In the genomic region with DNA sequence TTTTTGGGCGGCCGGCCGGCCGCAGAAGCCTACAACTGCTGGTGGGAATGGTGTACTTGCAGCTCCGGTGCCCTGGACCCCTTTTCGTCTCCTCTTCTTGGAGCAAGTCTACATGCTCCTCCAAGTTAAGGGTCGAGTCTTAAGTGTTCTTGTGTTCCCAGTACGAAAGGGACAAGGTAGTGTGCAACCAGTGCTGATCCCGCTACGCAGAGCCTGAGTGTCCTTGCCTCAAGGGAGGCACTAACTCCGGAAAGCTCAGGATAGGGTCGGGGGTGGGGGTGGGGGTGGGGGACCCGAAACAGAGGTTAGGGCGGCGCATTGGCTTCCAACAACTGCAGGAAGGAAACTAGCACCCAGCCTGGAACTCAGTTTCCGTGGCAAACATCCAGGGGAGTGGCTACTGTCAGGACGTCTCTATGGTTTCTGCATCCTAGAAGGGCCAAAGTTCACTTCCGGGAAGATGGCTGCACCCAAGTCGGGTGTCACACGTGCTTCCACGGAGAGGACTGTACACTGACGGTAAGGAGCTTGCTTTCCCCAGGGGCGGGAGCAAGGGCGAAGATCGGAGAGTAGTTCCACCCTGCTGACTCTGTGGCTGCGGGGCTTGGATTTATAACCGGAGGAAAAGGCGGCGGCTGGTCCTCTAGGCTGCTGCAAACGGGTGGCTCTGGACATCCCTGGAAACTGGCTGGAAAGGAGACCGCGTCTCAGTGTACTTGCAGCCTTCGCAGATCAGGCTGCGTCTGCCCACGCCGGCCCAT, we compare ENCODE assay signal across 8 mouse cellular contexts. TPM values are rescaled to one million over a fixed set of nuclear protein-coding genes. Genes with fewer than 3 reads are reported as not detected.
DNase-seq lines count a peak whose midpoint lies in the region; ATAC-seq and TF ChIP-seq lines count a peak whose summit lies in the region.

Gpatch4 (plus strand) TSS at position 448 of the 761 bp plus-strand sequence.

- peak within 1 kb of the TSS; percentile 62 for H3K9ac ChIP-seq in hindbrain, embryonic 12.5 days

- no peak within 1 kb of the TSS; the same call in 1 of the 2 replicates for H3K27ac ChIP-seq in hindbrain, embryonic 12.5 days

- H3K9me3 ChIP-seq in hindbrain, embryonic 12.5 days (replicated peaks), result no peaks in the 10 kb centered on the region

- H3K27me3 ChIP-seq in Patski, result peaks cover 24% of the 10 kb centered on the region
- peaks cover 31% of the 10 kb centered on the region for H3K27me3 ChIP-seq in hindbrain, embryonic 12.5 days

- in situ Hi-C loops in Patski (cut with MboI; ENCODE audit: low pct_unique_long_range_greater_than_20kb), result no loop called here

- peak; percentile 76 for ATAC-seq in Patski
- peak; percentile 92 for ATAC-seq in hindbrain, embryonic 12.5 days (ENCODE audit: low FRiP score)

- no peak for TF ChIP-seq CTCF in Patski (IDR thresholded peaks at IDR 0.05)

- no peaks in the 10 kb centered on the region for H3K36me3 ChIP-seq in hindbrain, embryonic 12.5 days

- peaks cover 8% of the 10 kb centered on the region for H3K4me1 ChIP-seq in hindbrain, embryonic 12.5 days

- DNase-seq in Patski (ENCODE audit: low read depth, low spot score), result peak; percentile 79
- DNase-seq in cerebellum, postnatal 10 days, result peak; percentile 95 to 96
- peak; percentile 80 to 81 for DNase-seq in frontal cortex, postnatal 10 days (ENCODE audit: low spot score in 2 of 2)
- peak; percentile 81 to 96 for DNase-seq in layer of hippocampus, postnatal 14 days (ENCODE audit: low spot score in 2 of 2)
- peak; percentile 88 for DNase-seq in lung, postnatal 14 days
- DNase-seq in retina, adult 2 months (ENCODE audit: low read depth, low spot score), result peak; percentile 85
- DNase-seq in thymus, postnatal 36 days, result peak; percentile 73 to 81

- H3K4me2 ChIP-seq in hindbrain, embryonic 12.5 days (replicated peaks), result peak within 1 kb of the TSS; percentile 74

- POLR2A ChIA-PET in Patski (lab: Charles Lee), result interaction anchor here (1.0 kb wide), 1 partner anchor 11 kb away, joined by 3 read pairs; no protein-coding TSS in a partner anchor

- H3K4me3 ChIP-seq in hindbrain, embryonic 12.5 days, result peak within 1 kb of the TSS; percentile 82

- CTCF ChIA-PET in Patski (lab: Charles Lee), result interaction anchor here (0.8 to 1.2 kb wide), 5 partner anchors 15 to 29 kb away, joined by 3 to 4 read pairs (median 3); partner anchors contain the start of gene Hapln2

- WGBS in hindbrain, embryonic 12.5 days, result 9% methylated on average over 36 of the region's 36 CpGs

RNA-seq across cellular contexts. Expression of gene Gpatch4, which starts in this region (rescaled TPM):
- 32.8 TPM for polyA plus RNA-seq in Patski (2021)
- polyA plus RNA-seq in hindbrain, embryonic 12.5 days (2016; fragmentation: Nextera tagmentation; extraction: Ambion mirVana), result 28.0 and 28.3 TPM in 2 replicates
- 10 to 100 TPM; 13.5 to 16.5 TPM for total RNA-seq in layer of hippocampus, postnatal 14 days (2021)
